Mouse (Mus musculus): ENCODE results near the gene Naalad2.
"Not testable (repeated sequence)": the region's sequence is repeated elsewhere in the genome, so short reads cannot be mapped to it uniquely, and the experiment has no call there.

The Naalad2 gene

GRCm38 (mm10) chr9:18402895-18403294 lies at the start of gene Naalad2:
Naalad2 (minus strand) TSS chr9:18402995.
- DNase-seq (ENCODE audit: low spot score in 2 of 2) = not testable (repeated sequence)

- no peak for DNase-seq (ENCODE audit: low spot score in 2 of 2)
These were observed 28.9 kb upstream of the Naalad2 start for GRCm38 (mm10) chr9:18431687-18432086.

- DNase-seq (ENCODE audit: low spot score in 2 of 2) = no peak
These were observed 27.6 kb upstream of the Naalad2 start, which contains the start of gene Mbd3l2 for GRCm38 (mm10) chr9:18430354-18430753. Mbd3l2 (plus strand) TSS chr9:18430654.

GRCm38 (mm10) chr9:18412371-18412770 lies 9.6 kb upstream of the Naalad2 start:
- not testable (repeated sequence) for DNase-seq (ENCODE audit: low spot score in 2 of 2)

- no peak for DNase-seq (ENCODE audit: low spot score in 2 of 2)
These were observed 1.3 kb upstream of the Naalad2 start, which contains the start of gene Ubtfl1 for GRCm38 (mm10) chr9:18404118-18404517. Ubtfl1 (plus strand) TSS chr9:18404418.

GRCm38 (mm10) chr9:18399629-18400028 lies 3.2 kb downstream of the Naalad2 start:
- no peak for DNase-seq (ENCODE audit: low spot score in 2 of 2)

GRCm38 (mm10) chr9:18385782-18386181 lies 17.0 kb downstream of the Naalad2 start:
- DNase-seq (ENCODE audit: low spot score in 2 of 2) = no peak

- not testable (repeated sequence) for DNase-seq (ENCODE audit: low spot score in 2 of 2)
These were observed 29.8 kb downstream of the Naalad2 start for GRCm38 (mm10) chr9:18373026-18373425.

GRCm38 (mm10) chr9:18319990-18320389 lies 82.8 kb downstream of the Naalad2 start:
- DNase-seq (ENCODE audit: low spot score in 2 of 2) = no peak

GRCm38 (mm10) chr9:18298301-18298700 lies 104.5 kb downstream of the Naalad2 start:
- no peak for DNase-seq (ENCODE audit: low spot score in 2 of 2)

- no peak for DNase-seq (ENCODE audit: low spot score in 2 of 2)
These were observed 109.6 kb downstream of the Naalad2 start for GRCm38 (mm10) chr9:18293026-18293781.

GRCm38 (mm10) chr9:18292443-18292922 lies 110.3 kb downstream of the Naalad2 start:
- DNase-seq (ENCODE audit: low spot score in 2 of 2) = no peak

GRCm38 (mm10) chr9:18291571-18292429 lies 111.0 kb downstream of the Naalad2 start, which contains the start of gene Chordc1:
Chordc1 (plus strand) TSS chr9:18292125.
- peak; percentile 94 for DNase-seq (ENCODE audit: low spot score in 2 of 2)

- DNase-seq (ENCODE audit: low spot score in 2 of 2) = not testable (repeated sequence)
These were observed 124.1 kb downstream of the Naalad2 start for GRCm38 (mm10) chr9:18278693-18279092.

- no peak for DNase-seq (ENCODE audit: low spot score in 2 of 2)
These were observed 125.3 kb downstream of the Naalad2 start for GRCm38 (mm10) chr9:18277497-18277896.

GRCm38 (mm10) chr9:18276844-18277243 lies 126.0 kb downstream of the Naalad2 start:
- no peak for DNase-seq (ENCODE audit: low spot score in 2 of 2)

- DNase-seq (ENCODE audit: low spot score in 2 of 2) = no peak
These were observed 126.9 kb downstream of the Naalad2 start for GRCm38 (mm10) chr9:18275901-18276300.

All from right cerebral cortex, postnatal 36 days (tissue).